Mouse (Mus musculus) ZHBTc4 (cell line): ENCODE results near the gene Tmtc4.

Experiments used
- DNase-seq: peaks from one replicate; pipeline ENCODE4 v3.0.0-alpha.2; 2011; ENCODE audit warnings: low read depth, low spot score

Tmtc4 gene

DNA sequence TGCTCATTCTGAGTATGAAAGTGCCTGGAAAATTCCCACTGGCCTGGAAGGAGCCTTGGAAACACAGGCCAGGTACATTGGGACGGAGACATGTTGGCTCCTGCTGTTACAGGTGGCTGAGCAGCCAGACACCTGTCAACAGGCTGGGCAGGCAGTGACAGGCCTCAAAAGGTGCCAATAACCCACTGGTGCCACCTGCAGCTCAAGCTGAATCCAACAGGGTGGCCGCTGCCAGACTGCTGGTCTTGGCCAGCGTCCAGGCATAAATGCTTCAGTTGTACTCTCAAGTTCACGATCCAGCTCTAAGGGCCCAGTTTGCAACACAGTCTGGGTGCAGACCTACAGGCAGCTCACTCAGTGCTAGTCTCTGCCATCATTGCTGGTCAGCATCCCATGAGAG, 81.0 kb downstream of the Tmtc4 start:
- DNase-seq = no peak

GRCm38 (mm10) chr14:122902136-122902535, 81.7 kb downstream of the Tmtc4 start:
- DNase-seq = no peak

GRCm38 (mm10) chr14:122901715-122902114, 82.1 kb downstream of the Tmtc4 start:
- no peak for DNase-seq

- no peak for DNase-seq
Measured at GRCm38 (mm10) chr14:122901177-122901576, 82.7 kb downstream of the Tmtc4 start.

DNA sequence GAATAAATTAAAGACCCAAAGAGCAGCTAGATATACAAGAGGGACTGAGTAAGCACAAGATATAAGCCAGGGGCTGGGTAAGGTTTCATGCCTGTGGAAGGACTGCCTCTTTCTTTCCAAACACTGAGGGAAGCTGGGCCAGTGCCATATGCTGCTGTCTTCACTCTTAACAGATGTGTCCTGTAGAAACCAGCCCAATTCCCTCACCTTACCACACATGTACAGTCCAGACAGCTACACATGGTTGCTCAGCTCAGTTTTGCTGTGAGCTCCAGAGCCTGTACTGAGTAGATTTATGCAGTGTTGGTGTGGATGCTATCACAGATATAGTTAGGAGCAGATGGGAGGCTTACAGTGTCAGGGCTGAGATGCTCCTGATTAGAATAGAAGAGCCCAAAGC, 83.2 kb downstream of the Tmtc4 start:
- no peak for DNase-seq

DNA sequence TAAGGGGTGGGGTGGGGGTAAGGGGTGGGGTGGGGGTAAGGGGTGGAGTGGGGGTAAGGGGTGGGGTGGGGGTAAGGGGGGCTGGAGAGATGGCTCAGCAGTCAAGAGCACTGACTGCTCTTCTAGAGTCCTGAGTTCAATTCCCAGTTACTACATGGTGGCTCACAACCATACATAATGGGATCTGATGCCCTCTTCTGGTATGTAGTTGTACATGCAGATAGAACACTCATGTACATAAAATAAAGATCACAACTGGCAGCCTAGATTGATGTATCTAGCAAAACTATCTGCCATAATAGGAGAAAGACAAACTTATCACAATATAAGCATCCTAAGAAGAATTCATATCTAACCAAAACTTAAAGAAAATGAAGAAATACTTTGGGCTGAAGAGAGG, 85.3 kb downstream of the Tmtc4 start:
- DNase-seq = peak; percentile 14

GRCm38 (mm10) chr14:122896106-122896505, 87.7 kb downstream of the Tmtc4 start:
- no peak for DNase-seq

GRCm38 (mm10) chr14:122891470-122891968, 92.3 kb downstream of the Tmtc4 start:
- DNase-seq = no peak

DNA sequence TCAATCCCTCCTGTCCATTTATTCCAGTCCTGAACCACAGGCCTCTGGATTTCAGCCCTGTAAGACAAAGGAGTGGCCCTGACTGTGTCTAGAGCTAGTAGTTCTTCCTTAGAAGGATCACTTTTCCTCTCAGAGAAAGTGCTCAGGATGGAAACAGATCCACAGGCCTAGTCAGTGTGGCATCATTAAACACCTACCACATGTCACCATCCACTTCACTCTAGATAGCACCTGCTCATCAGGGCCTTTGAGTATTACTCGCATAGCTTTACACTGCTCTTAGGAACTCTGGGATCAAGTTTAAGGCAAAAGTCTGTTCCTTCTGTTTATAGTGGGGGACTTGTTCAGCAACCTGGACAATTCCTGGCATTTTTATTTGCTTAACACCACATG, 95.4 kb downstream of the Tmtc4 start:
- no peak for DNase-seq

GRCm38 (mm10) chr14:122887702-122888479, 95.9 kb downstream of the Tmtc4 start:
- DNase-seq = no peak

DNA sequence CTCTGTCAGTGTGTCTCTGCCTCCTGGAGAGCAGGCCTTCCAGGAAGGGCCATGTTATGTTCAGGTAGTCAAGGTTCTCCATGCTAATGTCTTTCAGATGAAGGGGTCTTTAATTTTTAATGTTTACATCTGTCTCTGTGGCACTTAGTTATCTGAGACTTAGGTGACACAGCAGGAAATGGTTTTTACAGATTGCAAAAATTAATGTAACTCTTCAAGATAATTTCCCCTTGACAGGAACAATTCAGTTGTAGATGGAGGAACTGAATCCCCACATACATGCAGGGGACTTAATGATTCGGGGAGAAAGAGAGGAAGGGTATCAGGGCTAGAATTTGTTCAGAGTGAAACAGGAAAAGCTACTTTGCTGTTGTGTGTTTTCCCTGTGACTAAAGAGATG, 96.6 kb downstream of the Tmtc4 start:
- no peak for DNase-seq

- no peak for DNase-seq
Measured at GRCm38 (mm10) chr14:122885893-122886292, 97.9 kb downstream of the Tmtc4 start.

DNA sequence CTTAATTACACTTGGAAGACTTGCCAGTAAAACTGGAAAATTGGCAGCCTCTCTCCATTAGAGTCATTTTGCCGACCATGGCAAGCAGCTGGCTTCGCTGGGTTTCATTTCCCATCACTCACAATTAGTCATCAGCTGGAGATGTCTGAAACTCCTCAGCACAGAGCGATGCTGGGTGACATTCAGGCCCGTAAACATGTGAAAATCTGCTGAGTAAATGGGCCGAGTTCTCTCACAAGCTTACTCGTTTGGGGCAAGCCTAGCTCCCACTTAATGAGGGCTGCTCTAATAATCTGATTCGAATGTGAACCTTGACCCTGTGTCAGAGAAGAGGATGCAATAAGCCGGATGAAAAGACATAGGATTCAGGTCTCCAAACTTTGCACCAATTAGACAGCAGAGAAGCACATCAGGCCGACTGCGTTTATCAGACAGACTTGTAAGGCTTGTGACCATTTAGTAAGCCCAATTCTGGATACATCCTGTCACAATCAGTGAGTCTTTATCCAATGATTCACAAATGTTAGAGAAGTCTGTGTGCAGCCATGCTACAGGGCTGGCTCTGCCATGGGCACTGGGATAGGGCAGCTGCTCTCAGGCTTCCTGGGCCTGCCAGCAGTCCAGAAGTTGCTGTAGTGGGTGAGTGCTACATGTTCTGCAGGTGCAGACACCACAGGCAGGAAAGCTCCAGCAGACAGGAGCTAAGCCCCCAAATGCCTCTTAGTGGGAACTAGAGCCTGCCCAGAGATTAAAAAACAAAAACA, 99.8 kb downstream of the Tmtc4 start:
- no peak for DNase-seq

GRCm38 (mm10) chr14:122883410-122883806, 100.4 kb downstream of the Tmtc4 start:
- DNase-seq = no peak

DNA sequence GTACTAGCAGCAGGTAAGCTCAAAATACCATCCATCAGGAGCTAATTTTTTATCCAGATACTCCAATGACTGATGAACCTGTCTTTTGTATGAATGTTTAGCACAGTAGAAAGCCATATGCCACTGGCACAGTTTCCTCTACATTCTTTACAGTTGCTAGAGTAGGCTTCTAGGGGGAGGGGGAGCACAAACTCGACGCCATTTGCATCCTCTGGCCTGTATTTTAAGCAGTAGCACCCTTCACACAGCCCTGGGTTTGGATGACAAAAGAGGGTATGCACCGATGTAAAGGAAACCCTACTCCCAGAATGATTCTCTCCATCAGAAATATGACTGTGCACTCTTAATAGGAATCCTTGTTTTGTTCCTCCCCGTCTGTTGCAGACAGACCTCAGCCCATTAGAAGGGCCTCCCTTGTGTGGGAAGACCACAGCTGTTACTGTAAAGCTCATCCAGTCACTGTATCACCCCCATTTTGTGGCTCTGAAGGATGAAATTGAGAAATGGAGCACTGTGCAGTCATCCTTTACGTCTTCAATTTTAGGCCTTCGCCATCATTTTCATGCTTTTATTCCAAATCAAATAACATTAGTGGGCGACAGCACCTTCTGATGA, 100.9 kb downstream of the Tmtc4 start:
- DNase-seq = no peak

- DNase-seq = no peak
Measured at GRCm38 (mm10) chr14:122882201-122882639, 101.6 kb downstream of the Tmtc4 start.

- DNase-seq = no peak
Measured at GRCm38 (mm10) chr14:122881699-122882098, 102.1 kb downstream of the Tmtc4 start.

- DNase-seq = no peak
Measured at GRCm38 (mm10) chr14:122880291-122880690, 103.5 kb downstream of the Tmtc4 start.

- DNase-seq = no peak
Measured at GRCm38 (mm10) chr14:122877787-122878186, 106.0 kb downstream of the Tmtc4 start.

- DNase-seq = no peak
Measured at GRCm38 (mm10) chr14:122876723-122877122, 107.1 kb downstream of the Tmtc4 start.

DNA sequence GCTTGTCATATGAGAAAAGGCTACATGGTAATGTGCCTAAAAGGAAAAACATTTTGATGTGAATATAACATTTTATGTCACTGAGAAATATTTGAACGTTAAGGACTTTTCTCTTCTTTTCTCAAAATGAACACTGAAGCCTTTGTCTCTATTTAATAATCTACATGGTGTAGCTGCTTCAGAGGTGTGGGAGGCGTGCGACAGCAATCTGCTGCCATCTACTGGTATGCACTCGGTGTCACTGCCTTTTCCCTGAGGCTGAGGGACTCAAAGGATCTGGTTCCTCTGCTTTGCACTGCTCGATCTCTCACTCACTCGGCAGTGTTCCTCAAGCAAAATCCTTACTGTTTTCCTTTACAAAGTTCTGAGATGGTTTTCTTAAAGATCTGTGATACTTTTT, 107.7 kb downstream of the Tmtc4 start:
- DNase-seq = peak; percentile 70

DNA sequence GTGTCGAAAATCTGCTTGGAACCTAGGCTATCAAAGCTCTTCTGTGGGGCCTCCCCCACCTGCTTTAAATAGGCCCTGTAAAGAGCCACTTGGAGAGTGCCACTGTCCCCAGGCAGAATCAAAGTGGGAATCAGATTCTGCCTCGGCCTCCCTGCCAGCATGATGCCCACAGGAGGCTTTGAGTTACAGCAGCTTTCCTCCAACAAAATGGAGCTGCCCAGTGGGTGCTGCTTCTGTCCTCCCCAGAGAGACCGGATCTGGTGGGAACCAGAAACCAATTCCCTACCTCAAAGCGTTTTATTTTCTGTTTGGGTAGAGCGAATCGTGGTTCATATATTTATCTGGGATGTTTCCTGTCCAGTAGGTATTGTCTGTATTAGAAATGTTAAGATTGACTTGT, 108.2 kb downstream of the Tmtc4 start:
- no peak for DNase-seq
